Mouse (Mus musculus): ENCODE results near the gene 2410141K09Rik.
"Not testable (repeated sequence)": the region's sequence is repeated elsewhere in the genome, so short reads cannot be mapped to it uniquely, and the experiment has no call there.

The 2410141K09Rik gene

GRCm38 (mm10) chr13:66441018-66441417 is at the start of gene 2410141K09Rik:
Gene 2410141K09Rik (minus strand): TSS chr13:66441118.
- in situ Hi-C loops (cut with MboI, MseI): loop anchor here (10.0 kb wide), 1 partner anchor 146 kb away; no protein-coding TSS in a partner anchor

DNA sequence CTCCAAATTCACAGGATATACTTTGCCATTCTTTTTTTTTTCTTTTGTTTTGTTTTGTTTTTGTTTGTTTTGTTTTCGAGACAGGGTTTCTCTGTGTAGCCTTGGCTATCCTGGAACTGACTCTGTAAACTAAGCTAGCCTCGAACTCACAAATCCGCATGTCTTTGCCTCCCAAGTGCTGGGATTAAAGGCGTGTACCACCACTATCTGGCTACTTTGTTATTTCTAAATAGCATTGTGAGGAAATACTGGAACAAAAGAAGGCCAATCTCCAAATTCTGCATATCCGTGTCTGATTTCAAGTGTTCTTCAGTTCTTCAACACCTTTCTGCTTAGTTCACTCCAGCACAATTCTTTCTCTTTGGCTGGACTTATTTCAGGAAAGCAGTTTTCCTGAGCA is 14.1 kb downstream of the 2410141K09Rik start:
- in situ Hi-C loops (cut with MboI, MseI): not testable (repeated sequence)

DNA sequence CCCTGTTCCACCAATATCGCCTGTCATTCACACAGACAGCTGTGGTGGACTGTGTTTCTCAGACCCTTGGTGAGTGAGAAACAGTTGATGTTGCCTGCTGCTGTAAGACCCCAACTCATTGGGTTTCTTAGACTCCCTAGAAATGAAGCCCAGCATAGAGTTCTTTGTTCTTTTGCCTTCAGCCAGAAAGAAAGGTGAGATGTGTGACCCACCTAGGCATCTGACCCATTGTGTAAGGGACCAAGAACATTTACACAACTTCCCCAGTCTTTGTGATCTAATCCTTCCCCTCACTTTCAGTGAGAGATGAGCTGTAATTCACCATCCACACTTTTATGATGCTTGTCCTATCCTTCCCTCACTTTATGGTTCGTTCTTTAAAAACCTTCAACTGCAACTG is 26.0 kb downstream of the 2410141K09Rik start:
- in situ Hi-C loops (cut with MboI, MseI): loop anchor here (5.0 kb wide), 1 partner anchor 297 kb away; no protein-coding TSS in a partner anchor
